Mouse (Mus musculus) myocyte (in vitro differentiated cells): ENCODE data around the gene Hfm1. TPM values are rescaled to one million over a fixed set of nuclear protein-coding genes. Genes with fewer than 3 reads are reported as not detected.

Experiments used
- H3K27me3 ChIP-seq: one replicate; pipeline ENCODE4 v1.6.1; 2011; ENCODE audit not compliant: control insufficient read depth, insufficient read depth, insufficient read length
- H3K36me3 ChIP-seq: one replicate; pipeline ENCODE4 v1.6.1; 2011; ENCODE audit not compliant: control insufficient read depth, insufficient read depth
- H3K4me2 ChIP-seq: one replicate; pipeline ENCODE4 v1.6.1; 2011; ENCODE audit warnings: low read depth, control low read depth
- H3K4me3 ChIP-seq: one replicate; pipeline ENCODE4 v1.5.1; 2011; ENCODE audit warnings: mild to moderate bottlenecking, control low read depth, moderate library complexity
- H3K79me2 ChIP-seq: one replicate; pipeline ENCODE4 v1.6.1; 2011; ENCODE audit not compliant: control insufficient read depth, insufficient read depth
- H3ac ChIP-seq: one replicate; pipeline ENCODE4 v1.6.1; 2011; ENCODE audit not compliant: control insufficient read depth, insufficient read length
- CEBPB ChIP-seq: IDR thresholded peaks from 2 replicates; pipeline ENCODE4 v1.6.1; 2011; ENCODE audit warnings: mild to moderate bottlenecking, moderate library complexity; ENCODE audit not compliant: poor library complexity, insufficient read depth, severe bottlenecking
- E2F4 ChIP-seq: IDR thresholded peaks from one replicate; pipeline ENCODE4 v1.6.1; 2011; ENCODE audit warnings: mild to moderate bottlenecking, control low read depth, moderate library complexity; ENCODE audit not compliant: insufficient read depth
- MAX ChIP-seq: IDR thresholded peaks from one replicate; pipeline ENCODE4 v1.6.1; 2011; ENCODE audit warnings: low read depth, mild to moderate bottlenecking, control low read depth
- MYOD1 ChIP-seq, 3 experiments: IDR thresholded peaks; one replicate each; pipeline ENCODE4 v1.6.1; 2011; ENCODE audit warnings: control low read depth in 2 of 3, low read depth in 2 of 3, mild to moderate bottlenecking in 2 of 3, moderate library complexity in 1 of 3; ENCODE audit not compliant: insufficient read length in 2 of 3, control insufficient read depth in 1 of 3
- MYOG ChIP-seq, 3 experiments: IDR thresholded peaks; one replicate each; pipeline ENCODE4 v1.6.1; 2011; ENCODE audit warnings: control low read depth in 2 of 3, low read depth in 2 of 3, mild to moderate bottlenecking in 2 of 3; ENCODE audit not compliant: insufficient read length in 2 of 3, control insufficient read depth in 1 of 3, insufficient read depth in 1 of 3
- POLR2A ChIP-seq: IDR thresholded peaks from one replicate; pipeline ENCODE4 v1.6.1; 2011; ENCODE audit warnings: low read depth, mild to moderate bottlenecking, control low read depth, moderate library complexity; ENCODE audit not compliant: insufficient read length
- POLR2AphosphoS2 ChIP-seq: IDR thresholded peaks from one replicate; pipeline ENCODE4 v1.6.1; 2011; ENCODE audit warnings: low read depth, control low read depth; ENCODE audit not compliant: insufficient read length
- REST ChIP-seq: IDR thresholded peaks from one replicate; pipeline ENCODE4 v1.6.1; 2011; ENCODE audit warnings: mild to moderate bottlenecking, control low read depth, moderate library complexity; ENCODE audit not compliant: insufficient read depth, insufficient read length
- SRF ChIP-seq: IDR thresholded peaks from one replicate; pipeline ENCODE4 v1.6.1; 2011; ENCODE audit warnings: low read depth; ENCODE audit not compliant: control insufficient read depth, insufficient read length
- TCF12 ChIP-seq: IDR thresholded peaks from one replicate; pipeline ENCODE4 v1.6.1; 2011; ENCODE audit warnings: mild to moderate bottlenecking, control low read depth; ENCODE audit not compliant: poor library complexity, insufficient read depth, severe bottlenecking
- TCF3 ChIP-seq: IDR thresholded peaks from one replicate; pipeline ENCODE4 v1.6.1; 2011; ENCODE audit warnings: low read depth, control low read depth; ENCODE audit not compliant: insufficient read length
- USF1 ChIP-seq: IDR thresholded peaks from one replicate; pipeline ENCODE4 v1.6.1; 2011; ENCODE audit warnings: low read depth, mild to moderate bottlenecking, control low read depth, moderate library complexity
- polyA plus RNA-seq: library from polyadenylated mRNA; unstranded; fragments of >200 nt; fragmentation: generic; extraction: Trizol; gene quantifications from one replicate; pipeline ENCODE4 v1.2.1, GENCODE M21; 2012; ENCODE audit warnings: missing spikeins

Hfm1 gene
- polyA plus RNA-seq, 1 experiment, result not detected

DNA sequence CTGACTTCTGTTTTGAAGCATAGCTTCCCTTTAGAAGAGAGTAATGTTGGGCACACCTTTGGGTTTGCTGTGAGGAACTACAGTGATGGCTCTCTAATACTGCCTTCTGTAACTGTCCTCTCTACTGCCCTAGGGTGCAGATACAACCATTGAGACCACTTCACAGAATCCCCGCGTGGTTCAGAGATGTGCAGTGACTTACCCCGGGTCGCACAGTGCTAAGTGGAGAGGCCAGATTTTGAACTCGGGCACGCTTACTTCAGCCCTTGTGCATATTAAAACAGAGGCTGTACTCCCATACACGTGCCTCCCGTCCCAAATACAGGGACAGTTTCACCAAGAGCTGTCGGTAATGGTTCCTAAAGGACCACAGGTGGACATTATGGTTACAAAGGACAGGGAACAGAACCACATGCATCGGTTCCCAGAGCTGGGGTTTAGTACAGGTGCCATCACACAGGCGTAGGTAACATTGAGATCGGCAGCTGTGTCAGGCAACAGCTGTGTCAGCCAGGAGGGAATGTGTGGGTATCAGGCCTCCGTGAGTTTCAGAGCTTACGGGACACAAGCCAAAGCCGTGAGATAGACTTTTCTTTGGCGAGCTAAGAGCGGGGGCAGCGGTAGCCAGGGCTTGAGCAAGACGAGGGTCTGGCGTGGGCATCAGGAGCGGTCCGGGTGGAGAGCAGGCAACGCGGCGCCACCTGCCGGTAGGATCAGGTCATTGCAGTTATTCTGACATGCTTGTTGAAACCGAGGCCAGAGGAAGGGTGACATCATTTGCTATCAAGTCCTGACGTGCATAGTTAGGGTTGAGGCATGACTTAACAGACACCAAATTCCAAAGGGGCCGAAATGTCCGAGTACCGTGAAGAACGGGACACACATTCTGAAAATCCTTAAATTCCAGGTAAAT lies 124.0 kb downstream of the Hfm1 start:
- H3K27me3 ChIP-seq, result no peaks in the 10 kb centered on the region
- no peaks in the 10 kb centered on the region for H3K36me3 ChIP-seq
- no peak overlapping the region for H3ac ChIP-seq
- TF ChIP-seq CEBPB, result no peak
- no peak for TF ChIP-seq MYOG (IDR thresholded peaks at IDR 0.05; ENCODE audit: control insufficient read depth in 1 of 3, insufficient read depth in 1 of 3, insufficient read length in 2 of 3, low read depth in 2 of 3)
- TF ChIP-seq TCF12, result no peak
- TF ChIP-seq REST, result no peak
- TF ChIP-seq USF1, result no peak
- H3K4me2 ChIP-seq, result no peak overlapping the region
- H3K4me3 ChIP-seq, result no peak overlapping the region
- H3K79me2 ChIP-seq, result no peaks in the 10 kb centered on the region

DNA sequence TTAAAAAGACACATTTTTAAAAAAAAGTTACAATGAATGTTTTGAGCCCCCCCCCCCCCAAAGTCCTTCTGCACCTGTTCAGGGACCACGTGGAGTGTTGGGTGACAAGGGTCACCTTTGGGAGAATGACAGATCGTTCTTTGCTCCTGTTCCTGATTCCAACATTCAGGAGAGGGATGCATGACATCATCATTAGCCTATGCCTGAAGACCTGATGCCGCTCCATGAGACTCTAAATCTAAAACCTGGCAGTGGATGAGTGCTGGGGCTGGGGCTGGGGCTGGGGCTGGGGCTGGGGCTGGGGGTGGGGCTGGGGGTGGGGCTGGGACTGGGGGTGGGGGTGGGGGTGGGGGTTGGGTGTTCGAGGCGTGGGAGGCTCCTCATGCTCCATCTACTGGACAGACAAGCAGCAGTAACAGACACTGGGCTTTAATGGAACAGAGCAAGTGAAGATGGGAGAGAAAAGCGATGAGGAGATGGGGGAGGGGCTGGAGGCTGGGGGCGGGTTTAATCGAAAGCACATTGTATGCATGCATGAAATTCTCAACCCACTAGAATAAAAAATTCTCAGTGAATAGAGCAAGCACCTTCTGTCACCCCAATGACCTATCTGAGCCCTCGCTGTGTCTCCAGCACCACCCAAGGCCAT lies 124.8 kb downstream of the Hfm1 start:
- no peak overlapping the region for H3K4me2 ChIP-seq

DNA sequence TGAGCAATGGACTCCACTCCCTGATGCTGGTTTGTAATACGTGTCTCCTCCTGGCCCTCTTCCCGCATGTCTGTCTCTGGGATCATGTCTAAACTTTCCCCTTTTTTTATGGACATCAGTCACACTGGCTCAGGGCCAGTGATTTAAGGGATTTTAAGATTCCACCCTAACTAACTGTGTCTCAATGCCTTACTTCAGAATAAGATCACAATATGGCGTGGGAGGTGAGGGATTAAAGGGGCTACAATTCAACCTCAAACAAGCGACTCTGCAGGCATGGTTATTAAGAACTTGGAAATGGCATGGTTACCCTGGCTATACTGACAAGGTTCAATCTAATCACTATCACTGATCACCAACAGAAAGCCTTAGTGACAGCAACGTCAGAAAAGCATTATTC lies 128.2 kb downstream of the Hfm1 start:
- TF ChIP-seq USF1, result no peak
- TF ChIP-seq MYOG (IDR thresholded peaks at IDR 0.05; ENCODE audit: control insufficient read depth in 1 of 3, insufficient read depth in 1 of 3, insufficient read length in 2 of 3, low read depth in 2 of 3), result no peak
- no peak for TF ChIP-seq MAX
- no peak for TF ChIP-seq POLR2A
- TF ChIP-seq CEBPB, result no peak
- TF ChIP-seq REST, result no peak
- no peak for TF ChIP-seq POLR2AphosphoS2
- TF ChIP-seq TCF12, result no peak
- TF ChIP-seq MYOD1 (IDR thresholded peaks at IDR 0.05; ENCODE audit: control insufficient read depth in 1 of 3, insufficient read length in 2 of 3, low read depth in 2 of 3), result no peak
- TF ChIP-seq SRF, result no peak
- no peak for TF ChIP-seq E2F4
- TF ChIP-seq TCF3, result no peak
- no peak overlapping the region for H3ac ChIP-seq
- H3K36me3 ChIP-seq, result no peaks in the 10 kb centered on the region
- no peaks in the 10 kb centered on the region for H3K79me2 ChIP-seq
- no peaks in the 10 kb centered on the region for H3K27me3 ChIP-seq
- no peak overlapping the region for H3K4me2 ChIP-seq
- no peak overlapping the region for H3K4me3 ChIP-seq

More for the DNA sequence above, 124.8 kb downstream of the Hfm1 start:
- H3K36me3 ChIP-seq, result no peaks in the 10 kb centered on the region
- no peaks in the 10 kb centered on the region for H3K79me2 ChIP-seq
- H3ac ChIP-seq, result no peak overlapping the region
- H3K4me3 ChIP-seq, result no peak overlapping the region
- TF ChIP-seq POLR2A, result no peak
- no peak for TF ChIP-seq POLR2AphosphoS2
- no peak for TF ChIP-seq SRF
- TF ChIP-seq E2F4, result no peak
- TF ChIP-seq MYOD1 (IDR thresholded peaks at IDR 0.05; ENCODE audit: control insufficient read depth in 1 of 3, insufficient read length in 2 of 3, low read depth in 2 of 3), result no peak
- TF ChIP-seq MYOG (IDR thresholded peaks at IDR 0.05; ENCODE audit: control insufficient read depth in 1 of 3, insufficient read depth in 1 of 3, insufficient read length in 2 of 3, low read depth in 2 of 3), result no peak
- no peak for TF ChIP-seq REST
- H3K27me3 ChIP-seq, result no peaks in the 10 kb centered on the region

DNA sequence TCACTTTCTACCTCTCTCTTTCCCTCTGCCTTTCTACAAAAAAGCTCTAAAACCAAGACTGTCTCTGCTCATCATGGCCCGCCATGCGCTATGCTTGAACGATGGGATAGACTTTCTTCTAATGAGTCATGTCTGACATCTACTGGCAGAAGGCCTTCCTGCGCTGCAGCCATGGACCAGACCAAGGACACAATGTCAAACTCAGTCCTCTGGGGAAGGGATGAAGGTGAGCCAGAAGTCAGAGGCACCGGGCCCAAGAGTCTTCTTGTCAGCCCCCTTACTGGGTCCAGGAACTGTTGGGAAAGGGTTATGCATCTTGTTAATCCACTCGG lies 134.9 kb downstream of the Hfm1 start:
- TF ChIP-seq E2F4 (no peak), TCF12 (no peak), CEBPB (no peak), POLR2A (no peak), TCF3 (no peak), POLR2AphosphoS2 (no peak), SRF (no peak), USF1 (no peak), MYOD1 (IDR thresholded peaks at IDR 0.05; ENCODE audit: control insufficient read depth in 1 of 3, insufficient read length in 2 of 3, low read depth in 2 of 3) (no peak), REST (no peak), MAX (no peak), MYOG (IDR thresholded peaks at IDR 0.05; ENCODE audit: control insufficient read depth in 1 of 3, insufficient read depth in 1 of 3, insufficient read length in 2 of 3, low read depth in 2 of 3) (no peak)
- no peaks in the 10 kb centered on the region for H3K36me3 ChIP-seq
- H3K4me3 ChIP-seq, result no peak overlapping the region
- no peaks in the 10 kb centered on the region for H3K27me3 ChIP-seq
- no peak overlapping the region for H3K4me2 ChIP-seq
- no peak overlapping the region for H3ac ChIP-seq
- H3K79me2 ChIP-seq, result no peaks in the 10 kb centered on the region
